In genomic region chr10:85928499-85929207, GRCm38 (mm10) we compare ENCODE assay signal across 9 mouse cellular contexts. TPM values are rescaled to one million over a fixed set of nuclear protein-coding genes. Genes with fewer than 3 reads are reported as not detected.
DNase-seq lines count a peak whose midpoint lies in the region; ATAC-seq lines count a peak whose summit lies in the region.
"Had no signal": no experiment of that assay in that cellular context is flagged by ENCODE, and none has a peak within 500 bp of the region (broad histone marks: within the 10 kb centered on the region; RNA-seq: fewer than 3 reads in every experiment).

No protein-coding gene starts in this region.

- H3K4me3 ChIP-seq in heart, embryonic 10.5 days = peak overlapping the region; percentile 67
- peak overlapping the region; percentile 57 for H3K4me3 ChIP-seq in heart, embryonic 15.5 days
- H3K4me3 ChIP-seq in liver, embryonic 12.5 days = peak overlapping the region; percentile 56
- peak overlapping the region; percentile 53 for H3K4me3 ChIP-seq in stomach, embryonic 15.5 days (replicated peaks)

- H3K27me3 ChIP-seq in heart, embryonic 10.5 days (ENCODE audit: insufficient read depth, poor library complexity, severe bottlenecking) = peaks cover 33% of the 10 kb centered on the region
- peaks cover 24% of the 10 kb centered on the region for H3K27me3 ChIP-seq in heart, embryonic 15.5 days
- H3K27me3 ChIP-seq in liver, embryonic 12.5 days (replicated peaks) = peaks cover 56% of the 10 kb centered on the region
- H3K27me3 ChIP-seq in stomach, embryonic 15.5 days (replicated peaks) = peaks cover 7% of the 10 kb centered on the region; the same call in 1 of the 2 replicates

- H3K27ac ChIP-seq in heart, embryonic 10.5 days = peak overlapping the region; percentile 52; the same call in 1 of the 2 replicates
- H3K27ac ChIP-seq in heart, embryonic 15.5 days = no peak overlapping the region
- H3K27ac ChIP-seq in liver, embryonic 12.5 days = no peak overlapping the region
- H3K27ac ChIP-seq in stomach, embryonic 15.5 days = no peak overlapping the region

- peak overlapping the region; percentile 95 for H3K4me2 ChIP-seq in heart, embryonic 15.5 days
- peak overlapping the region; percentile 89 for H3K4me2 ChIP-seq in liver, embryonic 12.5 days
- peak overlapping the region; percentile 97 for H3K4me2 ChIP-seq in stomach, embryonic 15.5 days

- H3K9ac ChIP-seq in heart, embryonic 15.5 days = peak overlapping the region; percentile 11; the same call in 1 of the 2 replicates
- H3K9ac ChIP-seq in liver, embryonic 12.5 days = peak overlapping the region; percentile 52
- no peak overlapping the region for H3K9ac ChIP-seq in stomach, embryonic 15.5 days

- 0 out of 2 replicates have a peak, but pooled peaks have one; percentile 39 for ATAC-seq in heart, embryonic 15.5 days (replicated peaks; ENCODE audit: insufficient number of reproducible peaks, insufficient read depth, low FRiP score, low read depth)
- no peak for ATAC-seq in liver, embryonic 12.5 days
- peak; percentile 85 for ATAC-seq in stomach, embryonic 15.5 days (ENCODE audit: insufficient read depth, low FRiP score, low read depth)

- H3K4me1 ChIP-seq in heart, embryonic 10.5 days = peaks cover 12% of the 10 kb centered on the region
- H3K4me1 ChIP-seq in heart, embryonic 15.5 days (replicated peaks) = peaks cover 16% of the 10 kb centered on the region
- H3K4me1 ChIP-seq in liver, embryonic 12.5 days = peaks cover 10% of the 10 kb centered on the region
- H3K4me1 ChIP-seq in stomach, embryonic 15.5 days = peaks cover 11% of the 10 kb centered on the region

- DNase-seq in heart, embryonic 10.5 days (ENCODE audit: low spot score) = no peak
- DNase-seq in heart, adult 8-10 months (ENCODE audit: low spot score) = no peak
- peak; percentile 62 for DNase-seq in embryo, embryonic 11.5 days (ENCODE audit: low read depth, low spot score)
- peak; percentile 71 to 89 for DNase-seq in kidney, postnatal 25 days
- DNase-seq in neural tube, embryonic 10.5 days (ENCODE audit: extremely low spot score, low spot score) = peak; percentile 84

- no peaks in the 10 kb centered on the region for H3K36me3 ChIP-seq in heart, embryonic 10.5 days
- no peaks in the 10 kb centered on the region for H3K36me3 ChIP-seq in heart, embryonic 15.5 days
- no peaks in the 10 kb centered on the region for H3K36me3 ChIP-seq in liver, embryonic 12.5 days
- H3K36me3 ChIP-seq in stomach, embryonic 15.5 days = no peaks in the 10 kb centered on the region

- WGBS in heart, embryonic 10.5 days = 2% methylated on average over 63 of the region's 63 CpGs
- 1% methylated on average over 63 of the region's 63 CpGs for WGBS in heart, embryonic 15.5 days
- under 1% methylated on average over 63 of the region's 63 CpGs for WGBS in liver, embryonic 12.5 days (ENCODE audit: insufficient replicate concordance)
- WGBS in stomach, embryonic 15.5 days = under 1% methylated on average over 63 of the region's 63 CpGs

- H3K9me3 ChIP-seq in heart, embryonic 10.5 days = no peaks in the 10 kb centered on the region
- no peaks in the 10 kb centered on the region for H3K9me3 ChIP-seq in heart, embryonic 15.5 days (replicated peaks)
- no peaks in the 10 kb centered on the region for H3K9me3 ChIP-seq in liver, embryonic 12.5 days (replicated peaks)
- no peaks in the 10 kb centered on the region for H3K9me3 ChIP-seq in stomach, embryonic 15.5 days

RNA-seq across cellular contexts. Expression of gene Ascl4, which starts 1.2 kb away (rescaled TPM):
- polyA plus RNA-seq in heart, embryonic 10.5 days (2016; fragmentation: Nextera tagmentation; extraction: Ambion mirVana) = 0.34 TPM in 1 of 2 replicates, not detected in the other
- total RNA-seq in heart, adult 8-10 months (2022) = not detected
- polyA plus RNA-seq in heart, embryonic 15.5 days (2015; fragmentation: Nextera tagmentation; extraction: Ambion mirVana) = not detected in 2 replicates
- polyA plus RNA-seq in liver, embryonic 12.5 days (2016; fragmentation: Nextera tagmentation; extraction: Ambion mirVana) = not detected in 2 replicates
- polyA plus RNA-seq in stomach, embryonic 15.5 days (2015; fragmentation: Nextera tagmentation; extraction: Ambion mirVana) = 0.35 and 0.37 TPM in 2 replicates
- polyA plus RNA-seq: C2C12 had no signal

RNA-seq across cellular contexts. Expression of gene Prdm4, which starts 11.7 kb away (rescaled TPM):
- polyA plus RNA-seq in heart, embryonic 10.5 days (2016; fragmentation: Nextera tagmentation; extraction: Ambion mirVana) = 15.3 and 21.5 TPM in 2 replicates
- total RNA-seq in heart, adult 8-10 months (2022) = 10 to 100 TPM; 10.5 to 12.8 (median 12.1) TPM
- 7.9 and 10.3 TPM in 2 replicates for polyA plus RNA-seq in heart, embryonic 15.5 days (2015; fragmentation: Nextera tagmentation; extraction: Ambion mirVana)
- polyA plus RNA-seq in liver, embryonic 12.5 days (2016; fragmentation: Nextera tagmentation; extraction: Ambion mirVana) = 13.0 and 14.2 TPM in 2 replicates
- polyA plus RNA-seq in stomach, embryonic 15.5 days (2015; fragmentation: Nextera tagmentation; extraction: Ambion mirVana) = 13.1 and 14.9 TPM in 2 replicates

RNA-seq across cellular contexts. Expression of gene Rtcb, which starts 29.0 kb away (rescaled TPM):
- polyA plus RNA-seq in heart, embryonic 10.5 days (2016; fragmentation: Nextera tagmentation; extraction: Ambion mirVana) = 155 and 179 TPM in 2 replicates
- total RNA-seq in heart, adult 8-10 months (2022) = 10 to 100 TPM; 74.3 to 85.3 (median 75.9) TPM
- 110 and 131 TPM in 2 replicates for polyA plus RNA-seq in heart, embryonic 15.5 days (2015; fragmentation: Nextera tagmentation; extraction: Ambion mirVana)
- polyA plus RNA-seq in liver, embryonic 12.5 days (2016; fragmentation: Nextera tagmentation; extraction: Ambion mirVana) = 115 and 118 TPM in 2 replicates
- polyA plus RNA-seq in stomach, embryonic 15.5 days (2015; fragmentation: Nextera tagmentation; extraction: Ambion mirVana) = 163 and 178 TPM in 2 replicates

Comparison
In these comparisons a context has a peak if more than half of its experiments do, and no peak if none do; other contexts are left out.
1. DNase-seq: peak in embryo, embryonic 11.5 days (single experiment), kidney, postnatal 25 days (2 of 2) and neural tube, embryonic 10.5 days (single experiment); none in heart, embryonic 10.5 days (single experiment) and heart, adult 8-10 months (single experiment).
2. Peak in every context shown above with its lines, with median percentiles within 50 percentile points of each other: H3K4me3 ChIP-seq and H3K4me2 ChIP-seq.